Mouse (Mus musculus): Measurements from ENCODE around the gene Cdkl3. TPM values are rescaled to one million over a fixed set of nuclear protein-coding genes. Genes with fewer than 3 reads are reported as not detected.

The Cdkl3 gene
- total RNA-seq, 2 experiments from 2014 or later, result 7.9 to 8.0 TPM

DNA sequence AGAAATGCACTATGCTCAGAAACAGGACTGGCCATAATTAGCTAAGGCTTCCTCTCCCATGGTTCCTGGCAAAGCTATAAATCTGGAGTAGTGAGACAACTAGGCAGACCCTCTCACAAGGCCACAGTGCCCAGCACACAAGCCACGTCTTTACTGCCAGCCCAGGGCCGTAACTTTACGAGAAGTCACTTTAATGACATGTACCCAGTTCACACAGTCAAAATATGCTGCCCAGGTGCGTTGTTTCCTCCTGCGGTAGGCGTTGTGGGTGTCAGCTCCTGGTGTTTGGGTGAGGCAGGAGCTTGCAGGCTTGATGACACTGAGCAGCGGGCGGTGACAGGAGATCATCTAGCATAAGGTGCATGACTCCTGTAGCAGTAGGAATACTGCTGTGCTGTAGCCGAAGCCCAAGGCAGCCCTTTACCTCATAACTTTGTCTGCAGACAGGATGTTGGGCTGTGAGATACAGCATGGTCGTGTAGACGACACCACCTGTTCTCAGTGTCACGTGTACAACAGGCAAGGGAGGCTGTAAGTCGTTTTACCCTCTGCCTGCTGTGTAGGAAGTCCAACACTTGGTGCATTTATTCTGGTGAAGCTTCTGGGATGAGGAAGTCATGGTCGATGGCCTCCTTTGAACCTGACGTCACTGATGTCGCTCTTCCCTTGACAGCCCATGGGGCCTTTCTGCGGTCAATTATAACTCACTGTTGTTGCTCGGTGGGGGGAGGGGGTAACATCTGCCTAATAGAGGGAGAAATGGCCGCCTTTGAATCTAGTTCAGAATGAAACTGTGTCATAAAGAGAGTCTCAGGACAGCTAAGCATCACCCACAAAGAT, 72.0 kb downstream of the Cdkl3 start:
- DNase-seq (ENCODE audit: low spot score in 2 of 2), result no peak

DNA sequence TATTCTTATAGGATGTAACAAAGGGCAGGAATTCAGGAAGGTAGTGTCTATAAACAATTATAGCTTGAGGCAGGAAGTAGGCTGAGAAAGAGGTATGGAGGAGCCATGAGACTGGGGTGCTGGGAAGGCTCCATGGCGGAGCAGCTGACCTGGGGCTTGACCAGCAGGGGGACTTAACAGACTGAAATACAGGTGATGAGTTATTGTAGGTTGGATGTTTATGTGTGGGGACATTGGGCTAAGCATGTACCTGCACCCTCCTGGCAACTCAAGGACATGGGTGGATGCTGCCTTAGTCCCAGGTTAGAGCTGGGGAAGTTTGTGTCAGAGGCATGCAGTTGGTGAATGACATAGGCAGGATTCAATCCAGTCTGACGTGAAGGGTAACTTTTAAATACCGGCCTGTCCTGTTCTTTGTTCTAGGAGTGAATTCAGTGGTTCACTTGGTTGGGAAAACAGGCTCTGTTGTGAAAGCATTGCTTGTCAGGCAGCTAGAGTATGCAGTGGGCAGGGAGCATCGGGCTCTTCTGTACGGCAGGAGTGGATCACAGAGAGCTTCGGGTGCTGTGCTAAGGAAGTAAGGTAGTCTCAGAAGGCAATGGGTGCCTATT, 72.8 kb downstream of the Cdkl3 start:
- no peak for DNase-seq (ENCODE audit: low spot score in 2 of 2)

DNA sequence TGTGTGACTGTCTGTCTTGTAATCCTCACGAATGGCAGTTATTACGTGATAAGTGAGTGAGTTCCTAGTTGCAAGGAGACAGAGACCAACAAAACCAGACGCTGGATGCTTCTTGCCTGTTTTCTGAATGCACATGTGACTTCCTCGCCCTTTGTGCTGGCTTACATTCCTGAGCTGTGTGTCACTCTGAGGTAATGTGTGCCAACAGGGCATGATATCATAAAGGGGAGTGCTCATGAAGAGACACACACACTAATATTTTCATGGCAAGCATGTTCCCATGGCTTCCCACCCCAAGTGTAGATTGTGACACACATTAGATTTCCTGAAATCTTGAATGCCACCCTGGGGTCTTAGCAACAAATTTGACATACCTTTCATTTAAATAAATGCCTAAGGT, 73.9 kb downstream of the Cdkl3 start:
- no peak for DNase-seq (ENCODE audit: low spot score in 2 of 2)

DNA sequence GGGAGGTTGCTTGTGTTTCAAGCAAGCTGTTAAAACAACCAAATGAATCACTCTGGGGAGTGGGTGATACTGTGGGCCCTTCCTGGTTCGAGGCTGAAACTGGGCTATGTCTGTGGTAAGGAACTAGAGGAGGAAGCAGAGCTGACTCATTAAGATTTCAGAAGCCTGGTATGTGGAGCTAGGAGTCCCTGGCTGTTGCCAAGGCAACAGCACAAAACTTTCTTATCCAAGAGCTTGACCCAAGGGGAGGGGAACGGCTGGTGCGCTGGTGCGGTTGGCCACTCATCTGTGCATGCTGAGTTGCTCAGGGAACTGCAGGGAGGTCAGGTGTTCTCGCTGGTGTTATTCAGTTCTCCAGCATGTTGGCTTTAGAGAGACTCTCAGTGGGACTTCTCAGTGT, 76.0 kb downstream of the Cdkl3 start:
- no peak for DNase-seq (ENCODE audit: low spot score in 2 of 2)

DNA sequence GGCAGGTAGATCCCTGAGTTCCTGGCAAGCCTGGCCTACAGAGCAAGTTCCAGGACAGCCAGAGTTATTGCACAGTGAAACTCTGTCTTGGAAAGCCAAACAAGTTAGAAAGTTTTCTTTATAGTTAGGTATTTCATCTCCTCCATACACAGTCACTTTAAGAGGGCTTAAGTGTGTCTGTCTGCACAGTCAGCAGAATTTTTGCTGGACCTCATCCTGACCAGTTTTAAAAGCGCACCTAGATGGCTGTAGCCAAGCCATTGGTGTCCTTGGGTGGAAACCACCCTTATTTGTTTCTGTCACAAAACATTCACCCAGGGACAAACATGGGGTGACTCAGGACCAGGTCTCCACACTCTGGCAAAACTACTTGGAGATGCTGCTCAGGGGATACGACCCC, 76.6 kb downstream of the Cdkl3 start:
- DNase-seq (ENCODE audit: low spot score in 2 of 2), result no peak

DNA sequence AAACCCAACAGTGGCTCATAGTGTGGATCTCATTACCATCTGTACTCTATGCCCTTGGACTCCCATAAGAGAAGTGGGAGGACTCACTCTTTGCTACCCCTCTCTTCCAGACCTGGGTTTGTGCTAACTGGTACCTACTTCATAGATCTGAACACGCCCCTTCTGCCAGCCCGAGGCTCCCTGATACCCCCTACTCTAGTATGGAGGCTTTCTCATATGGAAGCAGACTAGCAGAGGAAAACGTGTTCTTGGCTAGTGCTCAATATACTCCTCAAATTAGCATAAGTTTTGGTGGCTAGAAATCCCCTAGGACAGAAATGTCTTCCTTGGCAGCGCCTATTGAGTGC, 81.8 kb downstream of the Cdkl3 start:
- DNase-seq (ENCODE audit: low spot score in 2 of 2), result no peak

DNA sequence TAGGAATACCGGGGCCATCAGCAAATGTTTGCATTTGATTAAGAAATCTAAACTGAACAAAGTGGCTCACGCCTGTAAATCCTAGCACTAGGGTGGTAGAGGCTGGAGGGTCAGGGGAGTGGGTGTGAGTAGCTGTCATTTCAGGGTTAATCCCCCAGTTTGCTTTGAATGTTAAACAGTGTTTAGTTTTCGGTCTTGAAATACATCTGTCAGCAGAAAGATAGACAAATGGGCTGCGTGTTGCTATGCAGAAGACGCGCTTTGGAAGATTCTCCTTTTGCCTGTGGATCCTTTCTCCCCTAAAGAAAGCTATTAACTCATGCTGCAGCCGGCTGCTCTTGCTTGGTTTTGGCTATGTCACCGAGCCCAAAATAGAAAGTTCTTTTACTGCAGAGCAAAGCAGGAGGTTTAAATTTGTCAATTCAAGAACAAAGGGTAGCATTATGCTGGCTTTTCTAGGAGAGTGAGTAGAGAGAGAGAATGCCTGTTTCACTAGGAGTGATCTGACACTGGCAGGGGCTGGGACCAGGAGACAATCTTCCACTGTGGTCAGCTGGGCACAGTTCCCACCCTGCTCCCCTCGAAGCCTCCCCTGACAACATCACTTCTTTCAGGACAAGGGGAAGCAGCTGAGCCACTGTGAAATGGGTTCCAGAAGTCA, 82.3 kb downstream of the Cdkl3 start:
- DNase-seq (ENCODE audit: low spot score in 2 of 2), result no peak

DNA sequence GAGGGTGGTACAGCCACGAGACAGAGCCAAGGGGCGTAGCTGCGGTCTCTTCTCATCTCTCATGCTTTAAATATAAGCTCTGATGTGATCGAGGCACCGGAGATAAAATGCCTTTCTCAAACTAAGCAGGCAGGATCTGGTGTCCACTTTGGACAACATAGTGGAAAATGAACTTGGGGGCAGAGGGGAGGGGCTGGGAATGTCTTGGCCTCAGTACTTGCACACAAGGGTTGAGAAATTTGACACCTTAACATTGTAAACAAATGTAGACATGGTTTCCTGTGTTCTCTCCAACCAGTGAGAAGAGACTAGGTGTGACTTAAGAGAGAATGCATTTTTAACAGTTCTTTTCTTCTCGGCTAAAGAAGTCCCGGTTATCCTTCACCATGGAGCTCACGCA, 85.3 kb downstream of the Cdkl3 start:
- DNase-seq (ENCODE audit: low spot score in 2 of 2), result no peak

DNA sequence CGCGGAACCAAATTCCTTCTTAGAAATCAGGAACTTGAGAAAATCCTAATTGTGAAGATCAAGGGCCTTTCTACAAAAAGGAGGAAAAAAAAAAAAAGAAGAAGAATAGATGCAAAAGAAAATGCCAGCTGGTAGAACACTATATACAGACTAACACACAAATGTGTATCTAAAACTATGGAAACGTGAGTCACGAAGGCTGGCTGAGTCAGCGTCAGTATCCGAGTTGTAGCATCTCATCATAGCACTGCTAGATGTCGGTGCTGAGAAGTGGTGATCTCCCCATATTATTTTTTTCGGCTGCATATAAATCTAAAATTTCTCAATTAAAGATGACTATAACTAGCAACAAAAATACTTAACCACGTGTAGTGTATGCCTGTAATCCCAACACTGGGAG, 87.2 kb downstream of the Cdkl3 start:
- no peak for DNase-seq (ENCODE audit: low spot score in 2 of 2)

DNA sequence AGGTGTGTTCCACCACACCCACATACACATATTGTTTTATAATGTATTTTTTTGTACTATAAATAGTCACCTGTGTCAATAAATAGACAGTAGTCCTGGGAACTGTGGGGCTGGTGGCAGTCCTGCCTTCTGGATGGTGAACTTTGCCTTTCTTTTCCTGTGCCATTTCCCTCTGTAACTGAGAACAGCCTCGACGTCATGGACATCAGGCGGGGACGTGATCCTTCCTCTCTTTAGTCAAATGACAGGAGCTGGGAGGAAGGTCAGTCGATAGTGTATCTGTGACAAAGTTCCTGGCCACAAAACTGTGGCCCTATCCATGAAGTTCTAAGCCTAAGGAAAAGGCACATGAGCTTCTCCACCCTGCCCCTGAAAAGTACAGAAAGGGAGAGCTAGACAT, 90.5 kb downstream of the Cdkl3 start:
- DNase-seq (ENCODE audit: low spot score in 2 of 2), result no peak

DNA sequence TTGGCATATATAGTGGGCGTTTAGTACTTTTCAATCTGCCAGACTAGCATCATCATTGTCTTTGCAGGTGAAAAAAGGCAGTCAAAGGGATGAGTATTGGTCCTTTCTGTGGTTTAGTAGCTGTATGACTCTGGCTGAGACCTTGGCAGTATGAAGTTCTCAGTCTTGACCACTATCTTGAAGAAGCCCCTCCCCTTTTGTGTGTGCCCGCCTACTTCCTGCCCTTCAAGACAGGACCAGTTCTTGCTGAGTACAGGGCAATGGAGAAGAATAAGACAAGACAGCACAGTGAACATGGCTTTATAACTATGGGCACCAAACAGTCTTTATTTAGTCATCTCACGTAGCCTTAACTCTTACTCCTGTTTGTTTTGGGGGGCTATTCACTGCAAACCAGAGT, 93.0 kb downstream of the Cdkl3 start:
- no peak for DNase-seq (ENCODE audit: low spot score in 2 of 2)

DNA sequence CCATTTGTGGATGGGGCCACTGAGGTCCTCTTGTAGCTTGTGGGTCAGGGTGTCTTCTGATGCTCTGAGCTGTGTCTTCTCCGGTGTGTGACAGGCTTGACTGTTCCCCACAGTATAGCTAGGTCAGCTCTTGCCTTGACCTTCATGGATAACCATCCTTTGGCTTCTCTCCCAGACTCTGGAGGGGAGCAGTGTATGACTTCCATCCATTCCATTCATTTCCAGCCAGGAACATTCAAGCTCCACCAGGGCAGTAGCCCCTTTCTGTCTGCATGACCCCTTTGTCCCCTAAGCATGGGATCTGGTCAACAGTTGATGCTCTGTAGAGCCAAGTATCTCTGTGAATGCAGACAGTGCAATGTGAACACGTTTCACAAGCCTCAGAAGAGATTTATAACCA, 93.6 kb downstream of the Cdkl3 start:
- no peak for DNase-seq (ENCODE audit: low spot score in 2 of 2)

DNA sequence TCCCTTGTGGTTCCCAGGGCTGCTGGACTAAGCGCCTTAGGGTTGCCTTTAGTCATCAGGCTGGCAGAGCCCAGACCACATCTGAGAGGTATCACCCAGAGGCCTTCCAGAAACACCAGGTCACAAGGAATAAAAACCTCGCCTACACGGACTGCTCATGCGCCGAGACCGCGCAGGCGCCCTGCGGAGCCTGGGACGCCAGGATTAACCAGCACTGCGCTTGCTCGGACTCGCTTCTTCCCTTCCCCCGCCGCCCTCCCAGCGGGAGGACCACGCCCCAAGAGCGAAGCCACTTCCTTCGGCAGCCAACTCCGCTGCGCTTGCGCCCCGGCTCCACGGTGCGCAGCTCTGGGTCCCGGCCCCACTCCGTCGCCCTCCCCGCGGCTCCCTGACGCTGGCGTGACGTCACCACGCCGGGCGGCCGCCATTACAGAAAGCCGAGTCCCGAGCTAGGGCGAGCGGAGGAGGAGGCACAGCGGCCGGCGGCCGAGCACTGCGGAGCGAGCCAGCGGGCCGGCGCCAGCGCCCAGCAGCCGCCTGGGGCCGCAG, 94.5 kb downstream of the Cdkl3 start, which contains the start of gene Ppp2ca:
Gene Ppp2ca (plus strand): TSS at position 284 of the 549 bp plus-strand sequence.
- peak; percentile 92 to 96 for DNase-seq (ENCODE audit: low spot score in 2 of 2)

DNA sequence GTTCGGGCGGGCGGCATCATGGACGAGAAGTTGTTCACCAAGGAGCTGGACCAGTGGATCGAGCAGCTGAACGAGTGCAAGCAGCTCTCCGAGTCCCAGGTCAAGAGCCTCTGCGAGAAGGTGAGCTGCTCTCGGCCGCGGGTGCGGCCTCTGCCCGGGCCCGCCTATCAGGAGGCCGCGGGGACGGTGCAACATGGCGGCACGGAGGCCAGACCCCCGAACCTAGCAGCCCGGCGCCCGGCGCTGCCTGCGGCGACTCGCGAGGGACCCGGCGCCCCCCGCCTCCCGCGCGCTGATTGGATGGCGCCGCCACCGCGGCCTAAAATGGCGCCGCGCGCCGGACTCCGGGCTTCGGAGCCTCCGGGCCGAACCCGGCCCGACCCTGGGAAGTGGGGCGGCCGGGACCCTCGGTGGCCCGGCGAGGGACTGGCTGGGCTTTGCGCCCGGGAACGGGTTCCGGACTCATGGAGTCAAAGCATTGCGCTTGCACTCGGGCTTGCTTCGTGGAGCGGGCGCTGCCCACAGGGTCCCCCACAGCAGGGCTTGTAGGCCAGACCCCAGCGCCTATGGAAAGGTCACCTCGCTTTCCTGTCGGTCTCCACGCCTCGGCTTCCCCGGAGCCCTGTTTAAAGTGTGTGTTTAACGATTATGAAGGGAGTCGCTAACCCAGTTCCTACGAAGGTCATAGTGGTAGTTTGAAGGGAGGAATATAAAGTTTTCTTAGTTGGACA, 95.2 kb downstream of the Cdkl3 start:
- DNase-seq (ENCODE audit: low spot score in 2 of 2), result peak; percentile 46 to 48

DNA sequence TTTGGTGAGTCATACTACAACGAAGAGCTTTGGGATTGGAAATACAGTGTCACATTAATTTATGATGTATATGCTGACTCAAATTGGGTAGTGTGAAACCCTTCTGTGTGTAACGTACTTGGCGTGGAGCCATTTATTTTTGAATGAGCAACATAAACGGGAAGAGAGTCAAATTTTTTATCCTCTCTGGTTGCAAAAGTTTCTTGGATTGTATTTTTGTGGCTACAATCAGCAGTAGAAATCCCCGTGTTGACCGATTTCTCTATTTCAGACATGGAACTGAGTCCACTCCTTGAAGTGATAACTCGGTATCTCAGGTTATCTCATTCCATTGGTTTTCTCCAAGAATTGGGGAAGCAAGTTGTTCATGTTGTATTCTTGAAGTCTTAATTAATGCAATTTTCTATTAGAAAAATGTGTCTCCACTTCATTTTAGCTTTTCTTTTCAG, 95.8 kb downstream of the Cdkl3 start:
- no peak for DNase-seq (ENCODE audit: low spot score in 2 of 2)

DNA sequence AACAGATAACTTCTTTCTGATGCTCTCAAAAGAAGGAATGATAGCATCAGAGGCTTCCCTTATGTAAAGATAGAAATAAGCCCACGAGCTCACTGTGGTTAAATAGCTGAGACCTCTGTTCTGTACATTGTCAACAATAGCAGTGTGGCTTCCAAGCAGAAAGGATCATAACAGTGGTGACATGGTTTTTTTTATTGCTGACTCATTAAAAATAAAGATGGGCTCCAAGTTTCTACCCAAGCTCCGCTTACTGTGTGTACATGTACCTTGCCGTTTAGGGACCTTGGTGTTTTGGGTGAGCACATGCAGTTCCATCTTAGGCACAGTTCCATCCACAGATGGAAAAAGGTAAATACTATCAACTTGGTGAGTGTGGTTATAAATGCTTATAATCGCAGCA, 99.0 kb downstream of the Cdkl3 start:
- DNase-seq (ENCODE audit: low spot score in 2 of 2), result no peak

DNA sequence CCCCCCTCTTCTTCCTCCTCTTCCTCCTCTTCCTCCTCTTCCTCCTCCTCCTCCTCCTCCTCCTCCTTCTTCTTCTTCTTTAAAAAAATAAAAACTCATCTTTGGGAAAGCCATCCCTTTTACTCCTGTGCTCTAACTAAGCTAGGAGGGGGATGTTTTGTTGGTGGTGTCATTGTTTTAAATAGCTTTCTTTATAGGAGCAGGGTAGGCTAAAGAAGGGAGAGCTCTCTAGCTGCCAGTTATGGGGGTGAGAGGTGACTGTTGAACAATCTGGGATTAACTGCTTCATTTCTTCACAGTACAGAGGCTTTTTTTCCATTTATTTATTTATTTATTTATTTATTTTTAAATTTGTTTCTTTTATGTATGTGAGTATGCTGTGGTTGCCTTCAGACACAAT, 101.5 kb downstream of the Cdkl3 start:
- no peak for DNase-seq (ENCODE audit: low spot score in 2 of 2)

DNA sequence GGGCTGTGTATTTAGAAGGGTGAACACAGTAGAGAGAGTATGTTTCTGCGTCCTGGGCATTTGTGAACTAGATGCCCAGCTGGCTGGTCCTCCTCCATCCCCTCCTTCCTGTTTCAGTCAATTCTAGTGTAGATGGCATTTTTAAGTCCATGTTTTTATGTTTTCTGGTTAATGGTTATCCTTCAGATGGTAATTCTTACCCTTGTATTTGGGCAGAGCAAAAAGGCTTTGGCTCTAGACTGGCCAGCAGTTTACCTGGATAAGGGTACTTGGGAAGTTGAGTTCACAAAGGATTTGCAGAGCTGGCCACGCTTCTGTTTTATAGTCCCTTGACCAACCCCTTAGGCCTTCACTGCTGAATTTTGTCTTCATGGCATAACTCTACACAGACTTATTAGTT, 102.0 kb downstream of the Cdkl3 start:
- no peak for DNase-seq (ENCODE audit: low spot score in 2 of 2)

DNA sequence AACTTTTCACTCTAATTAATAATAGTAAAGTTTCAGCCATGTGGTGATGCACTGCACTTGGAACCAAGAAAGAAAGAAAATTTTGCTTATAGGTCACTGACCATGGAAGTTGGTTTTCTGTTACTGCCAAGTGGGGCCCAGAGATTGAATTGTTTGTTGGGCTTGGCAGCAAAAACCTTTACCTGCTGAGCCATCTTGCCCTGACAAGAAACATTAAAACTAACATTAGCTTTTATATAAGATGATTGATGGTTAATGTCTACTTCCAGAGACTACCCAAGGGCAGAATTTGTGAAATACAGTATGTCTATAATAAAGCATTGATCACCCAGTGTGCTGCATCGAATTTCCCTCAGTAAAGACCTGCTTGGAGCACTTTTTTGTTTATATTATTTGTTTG, 102.4 kb downstream of the Cdkl3 start:
- DNase-seq (ENCODE audit: low spot score in 2 of 2), result no peak

DNA sequence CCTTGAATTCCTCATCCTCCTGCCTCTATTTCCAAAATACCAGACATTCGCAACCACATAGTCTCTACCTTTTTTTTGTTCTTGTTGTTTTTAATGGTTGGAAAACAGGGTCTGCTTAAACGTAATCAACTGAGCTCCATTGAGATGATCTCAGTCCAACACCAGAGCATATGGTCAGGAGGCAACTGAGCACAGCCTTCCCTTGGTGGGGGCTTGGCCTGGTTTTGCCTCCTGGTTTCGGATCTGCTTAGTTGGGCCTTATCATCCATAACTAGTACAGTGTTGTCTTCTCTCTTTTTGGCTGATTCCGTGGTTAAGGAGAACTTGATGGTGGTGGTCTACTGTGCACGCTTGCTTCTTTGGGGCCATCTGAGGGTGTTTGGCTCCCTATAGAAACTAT, 104.8 kb downstream of the Cdkl3 start:
- no peak for DNase-seq (ENCODE audit: low spot score in 2 of 2)

DNA sequence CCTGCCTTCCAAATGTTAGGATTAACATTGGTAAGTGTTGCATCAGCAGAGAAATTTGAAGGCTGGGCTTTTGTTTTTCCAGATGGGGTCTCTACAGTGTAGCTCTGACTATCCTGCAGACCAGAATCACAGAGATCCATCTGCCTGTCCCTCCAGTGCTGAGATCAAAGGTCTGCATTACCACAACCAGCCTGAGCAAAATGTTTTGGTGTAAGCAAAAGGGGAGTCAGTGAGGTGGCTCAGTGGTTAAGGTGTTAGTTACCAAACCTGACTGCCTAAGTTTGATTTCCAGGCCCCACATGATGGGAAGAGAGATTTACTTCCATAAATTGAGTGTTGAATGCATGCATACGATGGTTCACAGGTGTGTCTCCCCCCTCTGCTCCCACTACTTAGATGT, 105.4 kb downstream of the Cdkl3 start:
- no peak for DNase-seq (ENCODE audit: low spot score in 2 of 2)
